Comparison of ENCODE assay signal across 25 mouse cellular contexts in genomic region chr1:93632723-93633122, GRCm38 (mm10). TPM values are rescaled to one million over a fixed set of nuclear protein-coding genes. Genes with fewer than 3 reads are reported as not detected.
A peak's percentile ranks its signal among the peaks of the same experiment; 100 is the strongest.
DNase-seq lines count a peak whose midpoint lies in the region; ATAC-seq and TF ChIP-seq lines count a peak whose summit lies in the region.
"Had no signal": no experiment of that assay in that cellular context is flagged by ENCODE, and none has a peak within 500 bp of the region (broad histone marks: within the 10 kb centered on the region; RNA-seq: fewer than 3 reads in every experiment).

No protein-coding gene starts in this region.

- WGBS in liver, embryonic 12.5 days (ENCODE audit: insufficient replicate concordance): 65% methylated on average over 3 of the region's 3 CpGs
- WGBS in midbrain, embryonic 13.5 days: 99% methylated on average over 3 of the region's 3 CpGs

- H3K27me3 ChIP-seq in liver, embryonic 12.5 days (replicated peaks): no peaks in the 10 kb centered on the region
- H3K27me3 ChIP-seq in MEL (ENCODE audit: control insufficient read depth in 1 of 2, insufficient read depth in 2 of 2, low read length in 2 of 2): no peaks in the 10 kb centered on the region
- H3K27me3 ChIP-seq in midbrain, embryonic 13.5 days: no peaks in the 10 kb centered on the region
- H3K27me3 ChIP-seq: embryonic facial prominence, embryonic 13.5 days; forebrain, embryonic 12.5 days; forebrain, embryonic 15.5 days; hindbrain, embryonic 15.5 days had no signal

- no peak for ATAC-seq in liver, embryonic 12.5 days
- peak; percentile 14 for ATAC-seq in megakaryocyte progenitor cell, adult 5-6 weeks (replicated peaks; ENCODE audit: poor library complexity)
- no peak for ATAC-seq in midbrain, embryonic 13.5 days
- ATAC-seq: forebrain, embryonic 15.5 days had no signal

- intact Hi-C loops in heart, postnatal 14 days (cut with DNase I): no loop called here

- peak; percentile 89 to 91 for TF ChIP-seq EP300 in MEL (IDR thresholded peaks at IDR 0.05; ENCODE audit: low read depth in 1 of 2, low read length in 2 of 2)

- DNase-seq in cerebellum, adult 9-10 months: peak; percentile 32
- no peak for DNase-seq in cerebellum, adult 11-12 months
- DNase-seq in liver (no peak), MEL (ENCODE audit: low read depth, low spot score) (peak; percentile 85)
- DNase-seq in heart, postnatal 14 days: no peak
- DNase-seq: adrenal gland, adult 2 months; adrenal gland, postnatal 14 days; cerebellum, adult 11 months; cerebellum, adult 8-10 months; cerebellum, postnatal 25 days; embryo, embryonic 11 days; gastrocnemius, postnatal 10 days; heart, adult 11 months; heart, postnatal 36 days had no signal

- H3K9me3 ChIP-seq in liver, embryonic 12.5 days (replicated peaks): no peaks in the 10 kb centered on the region
- H3K9me3 ChIP-seq in MEL (replicated peaks; ENCODE audit: insufficient read depth, low read length): no peaks in the 10 kb centered on the region
- no peaks in the 10 kb centered on the region for H3K9me3 ChIP-seq in midbrain, embryonic 13.5 days
- H3K9me3 ChIP-seq: embryonic facial prominence, embryonic 10.5 days; embryonic facial prominence, embryonic 13.5 days; forebrain, embryonic 12.5 days; forebrain, embryonic 15.5 days; hindbrain, embryonic 10.5 days; hindbrain, embryonic 15.5 days had no signal

- 0 out of 2 replicates have a peak overlapping the region, but pooled peaks have one; percentile 91 for H3K4me2 ChIP-seq in liver, embryonic 12.5 days
- no peak overlapping the region for H3K4me2 ChIP-seq in midbrain, embryonic 13.5 days (replicated peaks)
- H3K4me2 ChIP-seq: forebrain, embryonic 15.5 days; heart, embryonic 11.5 days had no signal

- peaks cover 55% of the 10 kb centered on the region for H3K4me1 ChIP-seq in liver, embryonic 12.5 days
- peaks cover 43 to 44% of the 10 kb centered on the region in 2 experiments for H3K4me1 ChIP-seq in MEL (ENCODE audit: control insufficient read depth in 1 of 2, insufficient read depth in 2 of 2, low read length in 2 of 2)
- H3K4me1 ChIP-seq in midbrain, embryonic 13.5 days (replicated peaks): peaks cover 24% of the 10 kb centered on the region

- TF ChIP-seq POLR2A in MEL (IDR thresholded peaks at IDR 0.05; ENCODE audit: control insufficient read depth in 1 of 2, insufficient read depth in 1 of 2, low read depth in 1 of 2, low read length in 2 of 2, poor library complexity in 1 of 2): no peak

- no peak overlapping the region for H3K4me3 ChIP-seq in liver, embryonic 12.5 days
- H3K4me3 ChIP-seq in MEL (ENCODE audit: control insufficient read depth in 1 of 2, insufficient read depth in 1 of 2, low read depth in 2 of 2, low read length in 2 of 2): peak overlapping the region in 1 of 2 experiments; percentile 21; a peak in 1 of 4 replicates
- H3K4me3 ChIP-seq in midbrain, embryonic 13.5 days (replicated peaks): no peak overlapping the region
- H3K4me3 ChIP-seq: embryonic facial prominence, embryonic 10.5 days; embryonic facial prominence, embryonic 13.5 days; erythroblast, embryonic 14.5 days; forebrain, embryonic 12.5 days; forebrain, embryonic 15.5 days; hindbrain, embryonic 15.5 days had no signal

- no peak for TF ChIP-seq CTCF in MEL (IDR thresholded peaks at IDR 0.05 in 2 of 3, conservative IDR thresholded peaks at IDR 0.05 in 1 of 3; ENCODE audit: control insufficient read depth in 1 of 3, insufficient read depth in 1 of 3, low read depth in 2 of 3, low read length in 3 of 3, poor library complexity in 1 of 3, severe bottlenecking in 1 of 3)

- no peak overlapping the region for H3K9ac ChIP-seq in liver, embryonic 12.5 days
- H3K9ac ChIP-seq in MEL (ENCODE audit: control insufficient read depth, low read depth, low read length, poor library complexity, severe bottlenecking): peak overlapping the region; percentile 12; the same call in 1 of the 2 replicates
- H3K9ac ChIP-seq in midbrain, embryonic 13.5 days (replicated peaks): no peak overlapping the region
- H3K9ac ChIP-seq: embryonic facial prominence, embryonic 13.5 days; forebrain, embryonic 12.5 days; forebrain, embryonic 15.5 days; hindbrain, embryonic 15.5 days had no signal

- H3K36me3 ChIP-seq in liver, embryonic 12.5 days: peaks cover 34% of the 10 kb centered on the region
- peaks cover 17 to 47% of the 10 kb centered on the region in 2 experiments; a peak in 3 of 4 replicates for H3K36me3 ChIP-seq in MEL (ENCODE audit: control insufficient read depth in 1 of 2, insufficient read depth in 2 of 2, low read length in 2 of 2)
- H3K36me3 ChIP-seq in midbrain, embryonic 13.5 days: peaks cover 36% of the 10 kb centered on the region

- no peak for TF ChIP-seq RAD21 in MEL (IDR thresholded peaks at IDR 0.05; ENCODE audit: low read depth, low read length)

- H3K27ac ChIP-seq in liver, embryonic 12.5 days: no peak overlapping the region
- peak overlapping the region; percentile 55 for H3K27ac ChIP-seq in MEL (ENCODE audit: control insufficient read depth, low read depth, low read length)
- H3K27ac ChIP-seq in midbrain, embryonic 13.5 days: no peak overlapping the region
- H3K27ac ChIP-seq: embryonic facial prominence, embryonic 10.5 days; embryonic facial prominence, embryonic 13.5 days; forebrain, embryonic 12.5 days; forebrain, embryonic 15.5 days; hindbrain, embryonic 10.5 days; hindbrain, embryonic 15.5 days had no signal

- H3K79me2 ChIP-seq in MEL (ENCODE audit: control insufficient read depth, insufficient read depth, low read length, poor library complexity): peaks cover 35% of the 10 kb centered on the region

TF ChIP-seq in MEL, 35 proteins besides CTCF, POLR2A, EP300 and RAD21 (continues in another document):
- TF ChIP-seq USF2 (IDR thresholded peaks at IDR 0.05; ENCODE audit: borderline replicate concordance in 1 of 2, insufficient read depth in 1 of 2, low read depth in 1 of 2, low read length in 2 of 2) (0 out of 4 replicates have a peak, but pooled peaks of 1 of the 2 experiments have one; percentile 26), ELF1 (IDR thresholded peaks at IDR 0.05; ENCODE audit: low read depth, low read length) (no peak), ZNF384 (IDR thresholded peaks at IDR 0.05; ENCODE audit: low read depth, low read length) (peak; percentile 37; the same call in 1 of the 2 replicates), TCF12 (IDR thresholded peaks at IDR 0.05; ENCODE audit: low read depth, low read length) (peak; percentile 95), KAT2A (conservative IDR thresholded peaks at IDR 0.05; ENCODE audit: low read depth, low read length) (no peak), NRF1 (IDR thresholded peaks at IDR 0.05; ENCODE audit: insufficient read depth, low read depth, low read length, poor library complexity, severe bottlenecking) (no peak), GATA1 (IDR thresholded peaks at IDR 0.05; ENCODE audit: low read depth, low read length) (peak; percentile 89), MAFK (IDR thresholded peaks at IDR 0.05; ENCODE audit: borderline replicate concordance, low read depth, low read length) (peak; percentile 36; the same call in 1 of the 2 replicates), MXI1 (IDR thresholded peaks at IDR 0.05; ENCODE audit: low read depth, low read length) (peak; percentile 85), HCFC1 (IDR thresholded peaks at IDR 0.05; ENCODE audit: low read depth, low read length) (0 out of 2 replicates have a peak, but pooled peaks have one; percentile 1), E2F4 (IDR thresholded peaks at IDR 0.05; ENCODE audit: borderline replicate concordance, low read depth, low read length) (no peak), ETS1 (IDR thresholded peaks at IDR 0.05; ENCODE audit: low read depth, low read length) (peak; percentile 90), MAZ (IDR thresholded peaks at IDR 0.05; ENCODE audit: low read depth, low read length) (no peak; the same call in 1 of the 2 replicates), USF1 (IDR thresholded peaks at IDR 0.05; ENCODE audit: low read depth, low read length) (peak; percentile 76), ZC3H11A (IDR thresholded peaks at IDR 0.05; ENCODE audit: low read depth, low read length) (no peak), SMC3 (IDR thresholded peaks at IDR 0.05; ENCODE audit: low read depth, low read length) (no peak), RCOR1 (IDR thresholded peaks at IDR 0.05; ENCODE audit: low read depth, low read length) (peak; percentile 73), ZKSCAN1 (IDR thresholded peaks at IDR 0.05; ENCODE audit: low read depth, low read length) (no peak), MYB (IDR thresholded peaks at IDR 0.05; ENCODE audit: low read depth, low read length) (0 out of 2 replicates have a peak, but pooled peaks have one; percentile 44), MEF2A (IDR thresholded peaks at IDR 0.05; ENCODE audit: extremely low read depth, insufficient replicate concordance, low read depth, low read length, poor library complexity, severe bottlenecking) (peak; percentile 88; the same call in 1 of the 2 replicates), JUND (IDR thresholded peaks at IDR 0.05; ENCODE audit: low read depth, low read length) (no peak), POLR2AphosphoS5 (IDR thresholded peaks at IDR 0.05; ENCODE audit: borderline replicate concordance, low read depth, low read length) (no peak), BHLHE40 (IDR thresholded peaks at IDR 0.05; ENCODE audit: borderline replicate concordance, low read depth, low read length) (peak; percentile 81)

RNA-seq across cellular contexts. Expression of gene Stk25, which starts 25.7 kb away (rescaled TPM):
- polyA plus RNA-seq in liver, embryonic 12.5 days (2016; fragmentation: Nextera tagmentation; extraction: Ambion mirVana): 60.1 and 65.0 TPM in 2 replicates
- total RNA-seq in MEL (2012; rRNA removed): 58.6 and 66.1 TPM in 2 replicates
- 100 to 1,000 TPM in 1 of 2 experiments, not detected in 1; 128 TPM for polyA plus RNA-seq in MEL (2012; ENCODE audit: insufficient read depth in 1 of 2, insufficient read length in 2 of 2, low read depth in 1 of 2, low replicate concordance in 2 of 2, missing spikeins in 1 of 2)
- 23.4 and 28.8 TPM in 2 replicates for total RNA-seq in megakaryocyte progenitor cell, adult 5-6 weeks (2015)
- total RNA-seq in megakaryocyte progenitor cell, adult 5-6 weeks (2017): 28.6 and 47.7 TPM in 2 replicates
- 100 to 1,000 TPM in 1 of 2 experiments, 10 to 100 TPM in 1; 98.9 to 106 TPM for total RNA-seq in heart, postnatal 14 days (2021)
- 280 and 291 TPM in 2 replicates for polyA plus RNA-seq in midbrain, embryonic 13.5 days (2015; fragmentation: Nextera tagmentation; extraction: Ambion mirVana)

RNA-seq across cellular contexts. Expression of gene Bok, which starts 52.7 kb away (rescaled TPM):
- 8.7 TPM in 2 replicates for polyA plus RNA-seq in liver, embryonic 12.5 days (2016; fragmentation: Nextera tagmentation; extraction: Ambion mirVana)
- total RNA-seq in MEL (2012; rRNA removed): not detected in 2 replicates
- polyA plus RNA-seq in MEL (2012; ENCODE audit: insufficient read depth in 1 of 2, insufficient read length in 2 of 2, low read depth in 1 of 2, low replicate concordance in 2 of 2, missing spikeins in 1 of 2): under 1 TPM in 1 of 2 experiments, not detected in 1; 0.17 TPM
- 0.17 TPM in 1 of 2 replicates, not detected in the other for total RNA-seq in megakaryocyte progenitor cell, adult 5-6 weeks (2015)
- 0.92 TPM in 1 of 2 replicates, not detected in the other for total RNA-seq in megakaryocyte progenitor cell, adult 5-6 weeks (2017)
- total RNA-seq in heart, postnatal 14 days (2021): 1 to 10 TPM; 4.5 to 5.5 TPM
- polyA plus RNA-seq in midbrain, embryonic 13.5 days (2015; fragmentation: Nextera tagmentation; extraction: Ambion mirVana): 59.1 and 61.2 TPM in 2 replicates
- polyA plus RNA-seq: erythroblast, embryonic 14.5 days had no signal

Comparison
In these comparisons a context has a peak if more than half of its experiments do, and no peak if none do; other contexts are left out.
1. DNase-seq: peak in cerebellum, adult 9-10 months (single experiment) and MEL (single experiment); none in cerebellum, adult 11-12 months (single experiment), liver (single experiment) and heart, postnatal 14 days (0 of 2).